Mouse (Mus musculus): ENCODE measurements at regions not wholly inside any gene's neighbourhood (a gene's known extent, or its start where the extent isn't known, plus 50 kb on each side); places are given as distances from the start of the nearest gene placed in this dataset.

GRCm38 (mm10) chr14:36316418-36317111, 221.8 kb downstream of the 4930474N05Rik start:
- no peak overlapping the region for H3K9ac ChIP-seq (ENCODE audit: low read length)
- H3K9me3 ChIP-seq (ENCODE audit: control insufficient read depth, low read length), result no peaks in the 10 kb centered on the region
- no peaks in the 10 kb centered on the region for H3K4me1 ChIP-seq (replicated peaks; ENCODE audit: control insufficient read depth, insufficient read depth)
- no peaks in the 10 kb centered on the region for H3K27me3 ChIP-seq (ENCODE audit: control insufficient read depth, insufficient read depth, low read length)
- no peak overlapping the region for H3K4me2 ChIP-seq (replicated peaks; ENCODE audit: low read depth)
- H3K36me3 ChIP-seq (ENCODE audit: control insufficient read depth, insufficient read depth, low read length), result no peaks in the 10 kb centered on the region
- no peak for ATAC-seq (ENCODE audit: low FRiP score, low TSS enrichment)
- no peak overlapping the region for H3K27ac ChIP-seq (replicated peaks)
- no peak for DNase-seq (ENCODE audit: low spot score)
- TF ChIP-seq CTCF (IDR thresholded peaks at IDR 0.05; ENCODE audit: low read depth) (no peak), EP300 (optimal IDR thresholded peaks at IDR 0.05) (no peak)
- no peak overlapping the region for H3K4me3 ChIP-seq (ENCODE audit: low read depth, low read length)
- 74% methylated on average over 4 of the region's 4 CpGs for WGBS

GRCm38 (mm10) chr14:36328258-36328891, 233.7 kb downstream of the 4930474N05Rik start:
- WGBS, result 67% methylated on average over 3 of the region's 3 CpGs
- H3K4me2 ChIP-seq (replicated peaks; ENCODE audit: low read depth), result no peak overlapping the region
- H3K27me3 ChIP-seq (ENCODE audit: control insufficient read depth, insufficient read depth, low read length), result no peaks in the 10 kb centered on the region
- no peaks in the 10 kb centered on the region for H3K9me3 ChIP-seq (ENCODE audit: control insufficient read depth, low read length)
- DNase-seq (ENCODE audit: low spot score) (no peak), ATAC-seq (ENCODE audit: low FRiP score, low TSS enrichment) (no peak)
- no peaks in the 10 kb centered on the region for H3K4me1 ChIP-seq (replicated peaks; ENCODE audit: control insufficient read depth, insufficient read depth)
- no peak overlapping the region for H3K27ac ChIP-seq (replicated peaks)
- TF ChIP-seq CTCF (IDR thresholded peaks at IDR 0.05; ENCODE audit: low read depth) (no peak), EP300 (optimal IDR thresholded peaks at IDR 0.05) (no peak)
- H3K9ac ChIP-seq (ENCODE audit: low read length), result no peak overlapping the region
- H3K36me3 ChIP-seq (ENCODE audit: control insufficient read depth, insufficient read depth, low read length), result no peaks in the 10 kb centered on the region
- H3K4me3 ChIP-seq (ENCODE audit: low read depth, low read length), result no peak overlapping the region

- Histone ChIP-seq H3K27ac (replicated peaks) (no peak overlapping the region), H3K9me3 (ENCODE audit: control insufficient read depth, low read length) (no peaks in the 10 kb centered on the region), H3K4me3 (ENCODE audit: low read depth, low read length) (no peak overlapping the region), H3K4me2 (replicated peaks; ENCODE audit: low read depth) (no peak overlapping the region), H3K4me1 (replicated peaks; ENCODE audit: control insufficient read depth, insufficient read depth) (no peaks in the 10 kb centered on the region), H3K27me3 (ENCODE audit: control insufficient read depth, insufficient read depth, low read length) (no peaks in the 10 kb centered on the region), H3K36me3 (ENCODE audit: control insufficient read depth, insufficient read depth, low read length) (no peaks in the 10 kb centered on the region), H3K9ac (ENCODE audit: low read length) (no peak overlapping the region)
- no peak for TF ChIP-seq CTCF (IDR thresholded peaks at IDR 0.05; ENCODE audit: low read depth)
- TF ChIP-seq EP300 (optimal IDR thresholded peaks at IDR 0.05), result no peak
- ATAC-seq (ENCODE audit: low FRiP score, low TSS enrichment) (no peak), DNase-seq (ENCODE audit: low spot score) (no peak)
- 52% methylated on average over 1 of the region's 1 CpGs for WGBS
Measured at GRCm38 (mm10) chr14:36340832-36341231, 246.1 kb downstream of the 4930474N05Rik start.
